Mouse (Mus musculus) thymus, adult 2 months (tissue): ENCODE measurements around the gene Fbxo28.

ENCODE experiments used
- CTCF ChIP-seq: fragments of 200-500 bp; IDR thresholded peaks from 2 replicates; pipeline ENCODE4 v1.5.1; 2012; ENCODE audit warnings: mild to moderate bottlenecking, control low read depth, low read length, moderate library complexity, borderline replicate concordance; ENCODE audit not compliant: control insufficient read depth, poor library complexity, insufficient read depth; ENCODE audit errors: extremely low read depth
- POLR2A ChIP-seq: fragments of 200-500 bp; IDR thresholded peaks from 2 replicates; pipeline ENCODE4 v1.6.1; 2012; ENCODE audit warnings: mild to moderate bottlenecking, low read length, control low read depth, moderate library complexity; ENCODE audit not compliant: control insufficient read depth, poor library complexity, insufficient read depth; ENCODE audit errors: extremely low read depth

DNA sequence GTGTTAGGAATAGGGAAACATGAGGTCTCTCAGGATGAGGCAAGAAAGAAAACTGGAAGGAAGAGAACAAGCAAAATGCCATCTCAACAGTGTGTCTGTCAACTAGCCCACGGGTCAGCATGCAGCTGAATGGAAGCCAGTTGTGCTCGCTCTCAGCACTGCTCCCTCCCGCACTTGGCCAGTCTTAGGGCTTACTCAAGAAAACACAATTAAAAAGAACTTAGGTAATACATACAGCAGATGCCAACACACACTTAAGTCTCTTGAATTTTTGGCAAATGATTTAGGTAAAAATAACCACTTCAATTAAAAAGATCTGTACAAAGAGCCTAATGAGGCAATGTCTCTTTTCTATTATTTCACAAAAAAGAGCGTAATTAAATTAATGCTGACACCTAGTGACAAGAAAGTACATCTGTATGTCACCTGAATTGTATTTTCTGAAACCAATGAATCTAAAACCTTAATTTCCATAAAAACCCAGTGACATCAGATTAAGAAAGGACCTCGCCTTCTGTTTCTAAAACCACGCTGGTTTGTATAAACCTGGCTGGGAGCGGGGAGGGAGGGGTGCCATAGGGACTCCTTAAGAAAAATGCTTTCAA, 2.4 kb downstream of the Fbxo28 start:
- TF ChIP-seq CTCF (no peak), POLR2A (no peak)
